Mouse (Mus musculus): ENCODE measurements at regions not wholly inside any gene's neighbourhood (a gene's known extent, or its start where the extent isn't known, plus 50 kb on each side); places are given as distances from the start of the nearest gene placed in this dataset.

- peak; percentile 5 to 39 for DNase-seq (ENCODE audit: low spot score in 2 of 2)
- intact Hi-C loops (cut with DNase I), result loop anchor here (5.0 kb wide), 2 partner anchors 441 to 646 kb away; no protein-coding TSS in a partner anchor
Observed at GRCm38 (mm10) chr13:114523116-114523515, 64.4 kb upstream of the Fst start.

GRCm38 (mm10) chr13:114526856-114527255, 68.1 kb upstream of the Fst start:
- intact Hi-C loops (cut with DNase I), result no loop called here
- DNase-seq (ENCODE audit: low spot score in 2 of 2), result no peak

DNA sequence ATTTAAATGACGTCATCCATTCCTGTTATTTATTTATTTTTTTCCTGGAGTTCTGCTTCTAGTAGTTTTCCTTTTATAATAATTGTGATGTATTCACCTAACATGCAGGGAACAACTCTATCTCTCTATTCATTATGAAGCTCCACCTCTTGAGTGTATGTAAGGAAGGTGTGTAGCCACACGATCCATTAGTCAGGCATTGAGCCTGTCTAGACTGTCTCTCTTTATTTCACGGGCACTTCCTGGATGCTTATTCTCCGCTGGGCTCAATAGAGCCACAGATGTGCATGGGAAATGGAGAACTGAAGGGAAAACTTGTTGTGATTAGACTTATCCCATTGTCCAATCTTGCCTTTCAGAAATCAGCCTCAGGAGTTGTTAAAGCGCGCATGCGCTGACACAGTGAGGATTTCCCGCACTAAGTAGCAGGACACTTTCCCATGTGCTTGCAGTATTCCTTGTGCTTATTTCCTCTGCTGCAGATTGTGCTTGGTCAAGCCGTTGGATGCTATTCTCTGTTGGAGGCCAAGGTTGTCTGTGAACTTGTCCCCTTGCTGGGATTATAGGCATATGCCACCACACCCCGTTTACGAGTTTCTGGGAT, 71.5 kb upstream of the Fst start:
- intact Hi-C loops (cut with DNase I), result no loop called here
- no peak for DNase-seq (ENCODE audit: low spot score in 2 of 2)

GRCm38 (mm10) chr13:114531780-114532179, 73.0 kb upstream of the Fst start:
- no peak for DNase-seq (ENCODE audit: low spot score in 2 of 2)
- intact Hi-C loops (cut with DNase I), result no loop called here

DNA sequence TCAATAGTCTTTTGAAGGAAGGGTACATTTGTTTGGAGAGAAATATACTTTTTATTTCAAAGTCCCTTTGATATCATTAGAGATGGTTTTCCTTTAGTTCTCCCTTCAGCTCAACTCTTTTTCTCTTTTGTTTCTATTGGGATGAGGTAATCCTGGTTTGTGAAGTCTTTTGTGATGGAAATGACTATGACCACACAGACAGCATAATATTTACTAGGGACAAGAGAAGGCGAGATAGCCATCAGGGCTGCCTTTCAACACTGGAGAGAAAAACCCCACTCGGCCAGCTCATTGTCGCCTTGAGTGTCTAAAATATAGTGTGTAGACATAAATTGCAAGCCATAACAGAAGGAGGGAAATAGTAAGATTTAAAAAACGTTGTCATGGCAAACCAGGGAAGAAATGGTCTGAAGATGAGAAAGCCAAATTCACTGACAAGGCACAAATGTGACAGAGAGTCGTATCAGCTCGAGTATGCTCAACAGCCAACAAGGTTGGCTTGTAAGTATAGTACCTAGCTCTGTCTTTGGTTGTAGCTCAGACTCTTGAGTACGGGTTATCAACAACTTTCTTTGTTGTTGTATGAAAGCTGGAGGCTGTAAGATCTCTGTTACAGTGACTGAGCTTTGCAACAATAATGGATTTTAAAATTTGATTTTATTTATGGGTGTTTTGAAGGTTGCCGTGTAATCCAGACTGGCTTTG, 73.8 kb upstream of the Fst start:
- intact Hi-C loops (cut with DNase I), result no loop called here
- DNase-seq (ENCODE audit: low spot score in 2 of 2), result no peak

DNA sequence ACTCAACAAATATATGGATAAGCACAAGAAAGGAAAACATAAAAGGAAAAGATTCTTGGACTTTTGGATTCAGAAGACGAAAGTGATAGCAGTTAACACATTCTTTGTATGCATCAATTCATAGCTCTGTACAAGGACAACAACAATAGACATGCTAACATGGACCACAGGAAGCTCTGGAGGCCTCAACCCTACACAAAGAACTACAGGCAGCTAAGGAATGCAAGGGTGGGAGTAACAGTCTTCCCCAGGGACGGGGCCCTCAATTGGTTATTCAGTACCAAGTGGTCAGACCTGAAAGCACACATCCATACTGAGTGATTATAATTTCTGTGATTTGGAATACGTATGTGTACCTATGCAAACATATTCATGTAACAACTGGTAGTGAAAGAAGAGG, 75.8 kb upstream of the Fst start:
- intact Hi-C loops (cut with DNase I), result no loop called here
- no peak for DNase-seq (ENCODE audit: low spot score in 2 of 2)

DNA sequence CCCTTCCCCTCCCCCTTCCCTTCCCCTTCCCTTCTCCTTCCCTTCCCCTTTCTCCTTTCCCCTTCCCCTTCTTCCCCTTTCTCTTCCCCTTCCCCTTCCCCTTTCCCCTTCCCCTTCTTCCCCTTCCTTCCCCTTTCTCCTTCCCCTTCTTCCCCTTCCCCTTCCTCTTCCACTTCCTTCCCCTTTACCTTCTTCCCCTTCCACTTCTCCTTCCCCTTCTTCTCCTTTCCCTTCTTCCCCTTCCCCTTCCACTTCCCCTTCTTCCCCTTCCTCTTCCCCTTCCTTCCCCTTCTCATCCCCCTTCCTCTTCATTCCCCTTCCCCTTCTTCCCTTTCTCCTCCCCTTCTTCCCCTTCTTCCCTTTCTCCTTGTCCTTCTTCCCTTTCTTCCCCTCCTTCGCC, 77.0 kb upstream of the Fst start:
- DNase-seq (ENCODE audit: low spot score in 2 of 2), result no peak
- intact Hi-C loops (cut with DNase I), result no loop called here

DNA sequence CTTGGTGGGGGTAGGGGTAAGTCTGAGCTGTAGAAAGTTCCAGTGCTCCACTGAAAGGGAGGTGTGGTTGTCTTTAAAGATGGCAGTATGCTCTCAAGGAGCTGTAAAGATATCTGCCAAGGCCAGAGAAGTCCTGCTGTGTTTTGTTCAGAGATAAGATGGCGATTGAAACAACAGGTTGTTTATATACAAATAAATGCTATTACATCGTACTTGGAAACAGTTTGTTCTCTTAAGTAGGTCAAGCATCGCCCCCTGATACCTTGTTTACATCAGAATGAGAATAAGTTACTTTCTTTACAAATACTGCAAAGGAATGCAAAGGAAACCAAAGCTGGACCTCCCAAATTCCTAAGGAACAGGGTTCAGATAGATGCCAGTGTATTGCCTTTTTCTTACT, 113.0 kb upstream of the Fst start:
- no peak for DNase-seq (ENCODE audit: low spot score in 2 of 2)
- intact Hi-C loops (cut with DNase I), result no loop called here

DNA sequence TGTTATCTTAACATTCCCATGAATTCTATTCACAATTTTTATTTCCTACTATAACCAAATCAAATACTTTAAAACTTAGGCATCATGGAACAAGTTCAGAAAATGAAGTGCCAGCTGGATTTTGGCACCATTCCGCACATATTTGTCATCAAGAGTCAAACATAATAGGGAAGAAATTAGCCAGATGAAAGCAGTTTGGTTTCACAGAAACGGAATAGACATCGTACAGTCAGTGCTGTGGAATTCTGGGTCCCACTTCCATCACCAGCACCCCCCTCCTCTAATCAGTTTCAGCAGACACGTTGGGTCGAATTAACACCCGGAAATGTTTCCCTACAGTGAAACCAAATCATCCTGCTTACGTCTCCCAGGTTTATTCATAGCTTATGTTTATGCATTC, 125.8 kb upstream of the Fst start:
- intact Hi-C loops (cut with DNase I), result no loop called here
- DNase-seq (ENCODE audit: low spot score in 2 of 2), result no peak

GRCm38 (mm10) chr13:114587621-114588020, 128.9 kb upstream of the Fst start:
- no peak for DNase-seq (ENCODE audit: low spot score in 2 of 2)
- intact Hi-C loops (cut with DNase I), result no loop called here

- intact Hi-C loops (cut with DNase I), result no loop called here
Observed at GRCm38 (mm10) chr13:114603341-114603740, 144.6 kb upstream of the Fst start.

GRCm38 (mm10) chr13:114604037-114604694, 145.4 kb upstream of the Fst start:
- DNase-seq (ENCODE audit: low spot score in 2 of 2), result peak; percentile 4 to 17
- intact Hi-C loops (cut with DNase I), result no loop called here

More at GRCm38 (mm10) chr13:114603341-114603740, 144.6 kb upstream of the Fst start:
- DNase-seq (ENCODE audit: low spot score in 2 of 2), result no peak

GRCm38 (mm10) chr13:114613909-114614308, 155.2 kb upstream of the Fst start:
- intact Hi-C loops (cut with DNase I), result no loop called here
- no peak for DNase-seq (ENCODE audit: low spot score in 2 of 2)

DNA sequence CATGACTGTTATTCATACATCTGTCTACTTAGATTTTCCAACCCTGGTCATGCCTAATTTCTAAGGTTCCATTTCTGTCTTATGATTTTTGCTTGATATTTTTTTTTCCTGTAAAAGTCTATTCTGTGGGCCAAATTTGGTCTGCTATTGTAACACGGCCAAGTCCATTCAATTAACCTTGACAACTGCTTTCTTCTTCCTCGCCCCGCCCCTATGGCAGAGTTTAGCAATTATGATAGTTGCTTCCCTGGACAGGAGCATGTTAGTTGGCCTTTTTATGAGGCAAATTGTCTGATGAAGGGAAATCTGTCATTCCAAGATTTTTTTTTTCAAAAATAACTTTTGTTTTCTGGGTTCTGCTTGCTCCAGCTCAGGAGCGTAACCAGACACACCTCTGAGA, 160.7 kb upstream of the Fst start:
- intact Hi-C loops (cut with DNase I), result no loop called here
- DNase-seq (ENCODE audit: low spot score in 2 of 2), result no peak

DNA sequence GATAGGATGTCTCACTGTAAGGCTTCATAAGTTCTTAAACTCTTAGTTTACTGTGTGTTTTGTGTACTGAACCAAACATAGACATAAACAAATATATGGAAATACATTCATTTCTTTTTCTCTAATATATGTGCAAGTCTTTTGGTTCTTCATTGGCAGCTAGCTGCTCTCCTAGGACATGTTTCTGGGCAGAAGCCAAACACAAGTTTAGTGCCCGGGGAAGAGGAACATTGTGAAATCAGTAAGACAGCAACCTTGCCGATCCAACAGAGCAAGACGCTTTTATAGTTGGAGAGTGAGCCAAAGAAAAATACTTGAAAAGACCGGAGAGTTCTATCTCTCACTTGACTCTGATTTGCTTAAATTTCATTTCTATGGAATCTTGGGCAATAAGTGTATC, 178.0 kb upstream of the Fst start:
- intact Hi-C loops (cut with DNase I), result no loop called here
- no peak for DNase-seq (ENCODE audit: low spot score in 2 of 2)

GRCm38 (mm10) chr13:114639531-114639930, 178.5 kb upstream of the Mocs2 start:
- DNase-seq (ENCODE audit: low spot score in 2 of 2), result no peak
- intact Hi-C loops (cut with DNase I), result no loop called here

GRCm38 (mm10) chr13:114641688-114642390, 176.2 kb upstream of the Mocs2 start:
- intact Hi-C loops (cut with DNase I), result no loop called here

GRCm38 (mm10) chr13:114642901-114643491, 175.0 kb upstream of the Mocs2 start:
- no peak for DNase-seq (ENCODE audit: low spot score in 2 of 2)

More at GRCm38 (mm10) chr13:114641688-114642390, 176.2 kb upstream of the Mocs2 start:
- DNase-seq (ENCODE audit: low spot score in 2 of 2), result no peak

GRCm38 (mm10) chr13:114643521-114643920, 174.5 kb upstream of the Mocs2 start:
- intact Hi-C loops (cut with DNase I), result no loop called here
- DNase-seq (ENCODE audit: low spot score in 2 of 2), result no peak

More at GRCm38 (mm10) chr13:114642901-114643491, 175.0 kb upstream of the Mocs2 start:
- intact Hi-C loops (cut with DNase I), result no loop called here

DNA sequence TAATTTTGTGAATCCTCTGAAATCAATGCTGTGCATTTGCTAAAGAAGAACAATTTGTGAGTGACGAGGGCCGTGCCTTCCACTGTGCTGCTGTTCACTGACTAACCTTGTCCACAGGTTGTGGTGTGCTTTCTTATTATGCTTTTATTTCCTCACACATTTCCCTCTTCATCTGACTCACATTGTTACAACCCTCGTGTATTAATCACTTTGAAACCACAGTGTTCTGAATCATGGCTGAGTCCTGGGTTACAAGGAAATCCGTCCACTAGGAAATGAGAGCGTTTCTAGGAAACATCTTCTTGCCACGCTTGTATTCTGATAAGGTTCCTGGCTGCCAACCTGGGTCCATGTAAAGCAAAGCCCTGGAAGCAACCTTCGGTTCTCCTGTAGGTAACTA, 163.8 kb upstream of the Mocs2 start:
- no peak for DNase-seq (ENCODE audit: low spot score in 2 of 2)
- intact Hi-C loops (cut with DNase I), result no loop called here
